Mouse (Mus musculus): Measurements from ENCODE around the gene H1foo.

H1foo gene

DNA sequence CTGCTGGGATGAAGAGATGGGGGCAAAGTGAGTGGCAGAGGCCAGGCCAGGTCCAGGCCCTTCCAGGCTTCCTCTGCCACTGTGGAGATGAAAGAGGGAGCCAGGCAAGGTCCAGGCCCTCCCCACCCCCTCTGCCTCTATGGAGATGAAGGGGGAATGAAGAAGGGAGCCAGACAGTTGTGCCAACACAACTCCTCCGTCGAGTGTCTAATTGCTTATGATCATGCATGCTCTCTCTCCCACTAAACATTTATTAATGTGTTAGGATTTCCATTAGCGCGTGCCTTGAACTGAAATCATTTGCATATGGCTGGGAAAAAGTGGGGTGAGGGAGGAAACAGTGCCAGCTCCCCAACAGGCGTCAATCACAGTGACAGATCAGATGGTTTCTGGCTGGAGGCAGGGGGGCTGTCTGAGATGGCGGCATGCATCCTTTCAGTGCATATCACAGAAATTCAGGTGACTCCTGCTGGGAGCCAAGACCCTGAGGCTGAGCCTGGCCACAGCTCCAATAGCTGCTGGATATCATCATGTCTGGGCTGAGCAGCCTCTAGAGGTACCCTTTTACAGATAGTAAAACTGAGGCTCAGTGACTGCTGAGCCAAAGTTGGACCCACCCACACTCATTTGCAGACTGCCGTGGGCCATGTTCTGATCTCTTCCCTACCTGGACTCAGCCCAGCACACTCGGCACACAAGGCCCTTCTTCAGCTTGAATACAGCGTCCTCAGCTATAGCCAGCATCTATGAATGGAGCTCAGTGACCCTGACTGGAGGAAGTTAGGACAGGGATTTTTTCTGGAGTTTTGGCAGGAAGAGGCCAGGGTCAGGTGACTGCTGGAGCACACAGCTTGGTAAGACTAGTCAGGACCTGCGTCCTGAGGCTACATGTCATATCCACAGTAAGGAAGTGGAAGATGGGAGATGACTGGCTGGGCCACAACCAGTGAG is 17.2 kb upstream of the H1foo start:
- DNase-seq, result no peak

- DNase-seq, result peak; percentile 37
These were observed 14.7 kb upstream of the H1foo start for GRCm38 (mm10) chr6:115930018-115930417.

GRCm38 (mm10) chr6:115931639-115932038 is 13.1 kb upstream of the H1foo start, which contains the start of gene Rho:
Rho (plus strand) TSS chr6:115931748.
- no peak for DNase-seq

DNA sequence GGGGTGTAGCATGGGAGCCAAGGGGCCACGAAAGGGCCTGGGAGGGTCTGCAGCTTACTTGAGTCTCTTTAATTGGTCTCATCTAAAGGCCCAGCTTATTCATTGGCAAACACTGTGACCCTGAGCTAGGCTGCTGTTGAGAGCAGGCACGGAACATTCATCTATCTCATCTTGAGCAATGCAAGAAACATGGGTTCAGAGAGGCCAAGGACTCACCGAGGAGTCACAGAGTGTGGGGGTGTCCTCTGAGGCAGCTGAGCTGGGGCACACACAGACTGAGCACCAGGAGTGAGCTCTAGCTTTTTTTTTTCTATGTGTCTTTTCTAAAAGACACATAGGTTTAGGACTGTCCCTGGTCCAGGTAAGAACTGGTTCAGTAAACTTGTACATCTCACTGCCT is 12.3 kb upstream of the H1foo start:
- DNase-seq, result no peak

- DNase-seq, result no peak
These were observed 9.2 kb upstream of the H1foo start for GRCm38 (mm10) chr6:115935544-115935943.

DNA sequence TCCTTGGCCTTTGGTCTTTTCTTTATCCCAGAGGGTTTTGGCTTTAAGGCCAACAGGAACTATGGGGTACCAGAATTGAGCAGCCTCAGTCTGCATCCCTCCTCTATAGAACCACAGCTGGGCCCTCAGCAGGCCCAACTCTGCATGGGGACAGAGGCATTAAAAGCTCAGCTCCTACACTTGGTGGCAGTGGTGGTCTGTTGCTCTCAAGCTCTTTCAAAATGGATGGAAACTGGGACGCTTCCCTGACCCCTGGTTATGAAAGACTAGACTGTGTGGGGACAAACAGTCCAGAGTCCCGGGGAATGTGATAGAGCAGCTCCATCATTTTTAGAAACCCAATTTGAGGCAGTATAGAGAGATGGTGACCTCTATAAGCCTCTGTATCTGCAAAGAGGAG is 6.7 kb upstream of the H1foo start:
- no peak for DNase-seq

DNA sequence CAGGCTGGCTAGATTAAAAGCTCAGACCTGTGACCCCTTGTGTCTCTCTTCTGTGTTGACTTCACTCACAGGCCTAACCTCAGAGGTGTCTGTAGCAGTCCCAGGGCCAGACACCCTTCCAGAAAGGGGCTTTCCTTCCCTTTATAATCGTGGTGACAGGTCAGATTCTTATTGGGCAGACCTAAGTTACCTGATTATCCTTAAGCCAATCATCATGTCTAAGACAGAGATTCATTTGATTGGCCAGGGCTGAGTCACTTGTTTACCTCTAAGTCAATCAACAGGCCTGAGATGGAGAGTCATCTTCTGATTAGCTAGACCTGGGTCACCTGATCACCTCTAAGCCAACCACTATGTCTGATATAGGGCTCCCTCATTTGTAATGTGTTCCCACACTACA is 5.9 kb upstream of the H1foo start:
- DNase-seq, result no peak

GRCm38 (mm10) chr6:115940603-115941002 is 4.1 kb upstream of the H1foo start:
- no peak for DNase-seq

DNA sequence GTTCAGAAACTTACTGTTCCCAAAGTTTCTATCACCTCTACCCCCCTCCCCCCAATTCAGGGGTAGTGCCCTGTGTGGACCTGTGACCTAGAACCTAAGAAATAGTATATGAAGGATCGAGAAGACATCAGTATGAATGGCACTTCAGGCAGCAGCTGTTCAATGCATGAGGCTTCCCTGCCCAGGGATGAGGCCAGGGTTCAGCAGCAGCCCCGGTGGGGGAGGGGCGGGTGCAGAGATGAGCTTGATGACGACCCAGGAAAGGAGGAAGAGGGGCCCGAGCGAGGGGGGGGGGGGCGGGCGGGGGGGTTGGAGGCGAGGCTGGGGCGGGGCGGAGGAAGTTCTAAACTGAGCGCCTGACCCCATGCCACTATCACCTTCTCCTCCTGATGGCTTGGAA is 3.6 kb upstream of the H1foo start:
- no peak for DNase-seq

DNA sequence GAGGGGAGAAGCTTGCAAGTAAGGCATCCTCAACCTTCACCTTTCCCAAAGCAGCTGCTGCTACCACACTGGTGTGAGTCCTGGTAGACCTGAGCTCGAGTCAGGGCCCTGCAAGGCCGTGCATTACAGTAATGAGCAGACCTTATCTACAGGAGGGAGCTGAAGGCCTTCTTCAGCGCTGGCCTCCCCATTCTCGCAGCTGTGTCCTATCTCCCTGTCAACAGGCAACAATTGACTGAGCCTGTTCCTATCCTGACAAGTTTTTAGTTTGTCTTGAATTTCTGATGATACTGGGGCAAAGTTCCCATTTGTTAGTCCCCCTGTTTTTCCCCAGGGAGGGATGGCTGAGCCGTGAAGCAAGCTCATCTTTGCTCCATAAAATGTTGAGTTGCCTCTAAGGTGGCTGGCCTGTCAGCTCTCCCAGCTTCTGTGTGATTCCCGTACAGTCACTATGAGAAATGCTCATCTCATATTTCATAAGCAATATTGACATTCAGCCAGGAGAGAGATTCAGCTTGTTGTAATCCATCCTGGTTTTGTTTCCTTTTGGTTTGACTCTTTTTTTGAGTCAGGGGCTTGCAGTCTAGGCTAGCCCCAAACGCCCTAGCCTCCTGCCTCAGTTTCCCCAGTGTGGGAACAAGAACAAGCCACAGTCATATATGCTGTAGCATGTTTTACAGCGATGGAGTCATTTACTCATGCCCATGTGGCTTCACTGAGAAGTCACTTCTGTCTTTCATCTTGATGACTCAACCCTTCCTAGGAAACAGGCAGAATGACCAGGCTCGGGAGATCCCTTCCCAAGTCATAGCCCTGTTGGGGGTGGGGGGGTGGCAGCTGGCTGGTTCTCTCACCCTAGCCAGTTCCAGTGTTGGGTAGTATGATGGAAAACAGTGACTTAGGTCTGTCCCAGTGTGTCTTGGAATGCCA is 975 bp upstream of the H1foo start:
- no peak for DNase-seq

GRCm38 (mm10) chr6:115945633-115946032 is 895 bp downstream of the H1foo start:
- DNase-seq, result no peak

DNA sequence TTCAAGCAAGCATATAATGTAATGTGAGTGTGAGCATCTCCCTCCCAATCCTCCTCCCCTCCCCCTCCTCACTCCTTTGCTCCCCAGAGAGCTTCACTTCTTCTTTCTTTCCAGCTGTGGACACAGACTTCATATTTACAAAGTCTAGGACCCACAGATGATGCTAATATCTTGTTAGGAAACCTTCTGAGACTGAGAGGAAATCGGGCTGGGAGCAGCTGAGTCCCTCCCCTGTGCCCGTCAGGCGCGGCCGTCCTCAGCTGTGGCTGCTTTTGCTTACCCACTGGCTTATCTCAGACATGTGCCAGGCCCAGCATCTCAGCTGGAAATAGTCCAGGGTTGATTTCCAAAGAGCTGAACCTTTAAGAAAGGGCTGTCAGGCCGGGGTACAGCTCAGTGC is 1.7 kb downstream of the H1foo start:
- DNase-seq, result no peak

- DNase-seq, result peak; percentile 62
These were observed 9.9 kb downstream of the H1foo start for GRCm38 (mm10) chr6:115954506-115955074.

DNA sequence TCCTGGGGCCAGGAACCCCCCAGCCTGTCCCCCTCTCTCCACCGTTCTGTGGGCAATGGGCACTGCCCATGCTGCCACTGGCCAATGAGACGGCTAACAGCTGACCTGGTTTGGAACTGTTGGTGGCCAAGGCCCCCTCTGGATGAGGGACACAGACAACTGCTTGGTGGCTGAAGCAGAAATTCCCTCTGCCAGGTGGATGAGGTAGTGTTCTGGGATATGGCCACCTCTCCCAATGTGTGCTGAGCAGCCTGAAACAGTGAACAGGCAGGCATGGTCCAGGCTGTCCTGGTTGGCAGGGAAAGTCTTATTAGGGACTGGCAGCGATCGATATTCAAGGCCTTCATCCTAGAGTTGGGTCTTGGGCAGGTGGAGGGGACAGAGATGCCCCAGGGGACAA is 10.4 kb downstream of the H1foo start:
- DNase-seq, result no peak

- DNase-seq, result no peak
These were observed 10.9 kb downstream of the H1foo start for GRCm38 (mm10) chr6:115955664-115956063.

GRCm38 (mm10) chr6:115956418-115956921 is 11.7 kb downstream of the H1foo start:
- DNase-seq, result no peak

DNA sequence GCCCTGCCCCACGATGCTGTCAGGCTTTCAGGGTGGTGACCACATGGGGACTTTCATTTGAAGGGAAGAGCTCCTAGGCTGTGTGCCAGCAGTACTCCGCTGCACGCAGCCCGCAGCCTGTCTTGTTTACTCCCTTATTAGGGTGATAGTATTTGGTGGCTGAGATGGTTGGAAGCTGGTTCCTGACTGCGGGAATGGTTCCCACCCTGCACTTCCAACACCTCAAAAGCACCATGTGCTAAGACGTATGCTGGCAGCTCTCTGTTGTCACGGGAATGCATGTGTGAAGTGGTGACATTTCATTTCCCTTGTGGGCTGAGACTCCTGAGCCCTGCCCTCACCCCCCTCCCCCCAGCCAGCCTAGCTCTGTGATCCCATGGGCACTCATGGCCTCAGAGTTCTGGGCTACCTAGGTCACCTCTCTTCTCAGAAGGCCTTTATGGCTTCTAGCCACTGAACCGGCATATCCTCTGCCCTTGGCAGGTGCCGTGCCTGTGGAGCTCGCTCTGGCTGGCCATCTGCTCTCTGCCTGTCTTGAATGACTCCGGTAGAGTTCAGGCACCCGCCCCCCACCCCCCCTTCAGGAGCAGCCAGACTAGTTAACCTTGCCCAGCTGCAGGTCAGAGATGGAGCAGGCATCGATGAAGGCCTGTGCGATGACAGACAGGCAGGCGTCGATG is 12.3 kb downstream of the H1foo start:
- DNase-seq, result peak; percentile 81

GRCm38 (mm10) chr6:115957681-115958080 is 12.9 kb downstream of the H1foo start:
- no peak for DNase-seq

- no peak for DNase-seq
These were observed 13.7 kb downstream of the H1foo start for GRCm38 (mm10) chr6:115958445-115958844.

GRCm38 (mm10) chr6:115959151-115959691 is 14.5 kb downstream of the H1foo start:
- DNase-seq, result peak; percentile 89

DNA sequence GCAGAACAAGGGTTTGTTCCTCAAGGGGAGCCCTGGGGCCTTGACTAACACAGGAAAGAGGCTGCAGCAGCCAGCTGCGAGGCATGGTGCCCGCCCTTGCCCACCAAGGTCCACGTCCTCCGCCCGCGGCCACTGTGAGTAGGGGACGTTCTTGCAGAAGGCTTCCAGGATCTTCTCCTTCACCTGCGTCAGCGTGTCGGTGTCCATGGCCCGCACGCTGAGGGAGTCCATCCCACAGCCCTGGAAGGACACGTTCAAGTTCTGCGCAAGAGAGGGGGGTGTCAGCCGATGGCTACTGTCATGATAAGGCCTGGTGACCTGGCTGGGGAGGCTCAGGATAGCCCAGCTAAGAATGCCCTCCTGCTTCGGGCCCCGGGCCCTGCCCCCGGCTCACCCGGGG is 15.6 kb downstream of the H1foo start:
- DNase-seq, result no peak

GRCm38 (mm10) chr6:115961743-115962142 is 17.0 kb downstream of the H1foo start:
- no peak for DNase-seq
